Mouse (Mus musculus) hindlimb bud, embryonic 11.5 days (tissue): ENCODE results near the gene Shisa4.
"Not testable (repeated sequence)": the region's sequence is repeated elsewhere in the genome, so short reads cannot be mapped to it uniquely, and the experiment has no call there.

Experiments
- DNase-seq: peaks from one replicate; pipeline ENCODE4 v3.0.0-alpha.2; 2012; ENCODE audit warnings: low read depth, low spot score; ENCODE audit errors: extremely low spot score

The Shisa4 gene

DNA sequence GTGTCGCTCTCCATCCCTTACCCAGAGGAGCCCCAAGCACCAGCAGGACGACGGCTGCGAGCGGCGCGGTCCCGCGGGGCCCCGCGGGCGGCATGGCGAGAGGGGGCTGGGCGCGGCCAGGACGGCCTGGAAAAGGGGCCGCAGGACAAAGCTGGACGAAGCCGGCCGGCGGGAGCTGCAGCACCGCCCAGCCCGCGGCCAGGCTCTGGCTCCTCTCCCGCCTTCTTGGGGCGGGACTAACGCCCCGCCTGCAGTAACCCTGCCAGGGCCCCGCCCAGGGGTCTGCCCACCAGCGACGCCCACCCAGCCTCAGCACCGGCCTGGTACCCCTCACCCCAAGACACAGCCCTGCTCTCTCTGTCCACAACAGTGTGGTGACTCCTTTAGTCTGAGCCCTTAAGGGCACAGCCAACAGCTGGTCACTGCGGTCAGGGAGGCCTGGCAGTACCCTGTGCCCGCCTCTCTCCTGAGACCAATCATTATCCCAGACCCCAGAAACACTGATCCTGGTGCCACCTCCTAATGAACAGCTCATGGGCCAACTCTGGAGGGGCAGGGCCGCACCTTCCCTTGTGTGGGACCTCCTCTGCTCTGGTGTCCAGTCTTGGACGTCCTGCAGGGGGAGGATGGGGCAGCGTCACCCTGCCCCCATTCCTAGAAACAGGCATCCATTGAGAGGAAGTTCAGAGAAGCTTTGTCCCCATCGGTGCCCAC, at the start of gene Shisa4:
Shisa4 (minus strand) TSS at position 370 of the 714 bp plus-strand sequence.
- no peak for DNase-seq

- DNase-seq: no peak
Measured at GRCm38 (mm10) chr1:135422772-135423171, 47.7 kb upstream of the Shisa4 start.

DNA sequence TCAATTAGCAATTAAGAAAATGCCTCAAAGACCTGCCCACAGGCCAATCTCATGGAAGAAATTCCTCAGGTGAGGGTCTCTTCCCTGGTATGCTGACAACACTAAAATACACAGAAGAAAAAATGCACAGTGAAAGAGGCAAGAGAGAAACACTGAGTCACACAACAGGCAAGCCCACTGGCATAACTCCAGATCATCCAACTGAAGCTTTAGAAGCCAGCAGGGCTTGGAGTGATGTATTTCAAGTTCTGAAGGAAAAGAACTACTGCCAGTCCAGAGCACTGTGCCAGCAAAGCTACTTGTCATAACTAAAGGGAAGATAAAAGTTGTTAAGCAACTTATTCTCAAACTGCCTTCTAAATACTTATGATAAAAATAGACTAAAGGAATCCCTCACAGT, 39.0 kb upstream of the Shisa4 start:
- no peak for DNase-seq

- DNase-seq: no peak
Measured at GRCm38 (mm10) chr1:135412130-135412529, 37.1 kb upstream of the Shisa4 start.

DNA sequence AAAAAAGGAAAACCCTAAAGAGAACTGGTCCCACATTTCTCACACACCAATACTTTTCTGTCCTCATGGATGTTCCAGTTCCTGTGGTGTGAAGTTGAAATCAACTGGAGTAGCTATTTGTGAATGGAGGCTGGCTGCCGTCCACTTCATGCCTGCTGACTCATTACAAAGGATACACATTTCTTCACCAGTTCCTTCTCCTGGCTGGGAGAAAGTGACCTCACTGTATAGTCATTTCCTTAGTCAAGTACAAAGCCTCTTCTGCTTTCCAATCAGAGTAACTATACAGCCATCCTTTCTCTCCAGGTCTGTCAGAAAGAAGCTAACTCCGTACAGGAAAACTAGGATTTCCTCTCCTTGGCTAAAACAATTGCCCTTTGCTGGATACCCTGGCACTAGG, 35.9 kb upstream of the Shisa4 start:
- DNase-seq: no peak

DNA sequence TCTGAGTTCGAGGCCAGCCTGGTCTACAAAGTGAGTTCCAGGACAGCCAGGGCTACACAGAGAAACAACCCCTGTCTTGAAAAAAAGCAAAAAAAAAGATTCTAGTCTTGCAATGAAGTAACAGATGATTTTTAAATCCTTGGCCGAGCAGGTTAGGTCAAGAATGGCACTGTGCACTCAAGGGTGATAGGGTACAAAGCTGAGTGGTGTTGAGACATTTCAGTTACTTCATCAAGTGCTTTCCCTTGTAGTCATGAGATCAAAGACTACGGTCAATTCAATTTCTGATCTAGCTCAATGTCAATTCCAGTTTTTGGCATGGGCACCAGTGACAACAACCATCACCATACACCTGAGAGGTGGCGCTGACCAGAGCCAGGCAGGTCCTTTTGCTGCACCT, 33.9 kb upstream of the Shisa4 start:
- DNase-seq: no peak

DNA sequence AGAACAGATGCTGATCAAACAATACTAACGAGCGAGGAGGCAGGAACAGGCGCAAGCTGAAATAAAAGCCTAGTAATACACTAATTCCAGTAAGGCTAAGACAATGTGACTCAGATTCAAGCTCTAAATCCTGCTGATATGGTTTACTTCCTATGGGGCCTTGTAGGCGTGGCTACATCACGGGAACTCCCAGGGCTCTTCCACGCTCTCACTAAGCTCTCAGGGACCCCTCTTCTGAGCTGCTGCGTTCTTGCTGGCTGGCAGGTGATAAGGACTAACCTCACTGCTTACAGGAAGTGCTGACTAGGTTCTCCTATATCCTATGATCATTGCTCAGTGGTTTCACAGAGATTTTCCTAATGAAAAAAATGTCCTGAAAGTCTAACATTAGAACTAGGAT, 30.3 kb upstream of the Shisa4 start:
- no peak for DNase-seq

DNA sequence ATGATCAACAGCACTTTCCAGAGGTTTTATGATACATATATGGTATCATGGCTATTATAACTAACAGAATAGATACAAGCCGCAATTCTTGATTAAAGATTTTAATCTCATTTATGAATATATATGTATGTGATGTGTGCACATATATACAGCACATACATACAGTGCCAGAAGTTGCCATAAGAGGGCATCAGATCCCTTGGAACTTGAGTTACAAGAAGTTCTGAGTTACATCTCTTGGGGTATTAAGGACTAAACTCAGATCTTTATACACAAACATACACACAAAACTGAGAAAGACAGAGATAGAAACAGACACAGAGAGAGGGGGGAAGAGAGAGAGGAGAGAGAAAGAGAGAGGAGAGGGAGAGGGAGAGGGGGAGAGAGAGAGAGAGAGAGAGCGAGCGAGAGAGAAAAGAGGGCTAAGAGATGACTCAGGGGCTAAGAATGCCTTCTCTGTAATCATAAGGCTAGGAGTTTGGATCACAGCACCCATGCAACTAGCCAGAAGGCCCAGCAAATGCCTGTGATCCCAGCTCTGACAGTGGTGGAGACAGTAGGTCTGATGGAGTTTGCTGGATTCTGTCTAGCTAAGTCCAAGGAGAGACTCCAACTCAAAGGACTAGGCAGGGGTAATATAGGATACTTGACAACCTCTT, 26.5 kb upstream of the Shisa4 start:
- DNase-seq: no peak

DNA sequence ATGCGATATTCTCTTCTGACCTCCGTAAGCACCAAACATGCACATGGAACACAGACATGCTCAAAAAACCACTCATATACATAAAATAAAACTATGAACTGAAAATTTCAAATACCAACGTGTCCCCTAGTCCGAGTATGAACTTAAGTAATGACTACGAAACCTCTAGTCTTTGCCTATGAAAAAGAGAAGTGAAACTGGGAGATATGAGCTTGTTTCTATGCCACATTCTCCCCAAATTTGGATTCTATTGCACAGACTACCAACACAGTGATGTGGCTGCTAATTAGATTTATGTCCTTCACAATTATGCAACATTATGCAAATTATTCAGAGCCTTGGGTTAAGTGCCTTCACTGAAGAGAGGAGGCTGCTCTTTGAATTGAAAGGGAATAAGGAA, 24.4 kb upstream of the Shisa4 start:
- no peak for DNase-seq

DNA sequence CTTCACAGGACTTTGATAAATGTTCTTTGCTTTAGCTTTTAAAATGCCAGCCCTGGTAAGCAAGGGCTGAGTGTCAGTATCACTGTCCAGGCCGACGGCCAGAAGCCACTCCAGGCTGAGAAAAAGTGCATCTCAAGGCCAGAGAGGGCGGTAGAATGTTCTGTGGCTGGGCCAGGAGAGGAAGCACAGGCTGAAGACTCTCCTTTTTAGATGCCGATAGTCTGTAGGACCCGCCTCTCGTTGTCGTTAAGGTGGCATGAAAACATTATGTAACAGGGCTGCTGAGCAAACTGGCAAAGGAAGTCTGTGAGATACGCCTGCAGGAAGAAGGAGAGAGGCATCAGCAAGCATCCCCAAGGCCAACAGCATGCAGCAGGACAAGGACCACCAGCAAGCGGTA, 10.1 kb upstream of the Shisa4 start:
- DNase-seq: no peak

DNA sequence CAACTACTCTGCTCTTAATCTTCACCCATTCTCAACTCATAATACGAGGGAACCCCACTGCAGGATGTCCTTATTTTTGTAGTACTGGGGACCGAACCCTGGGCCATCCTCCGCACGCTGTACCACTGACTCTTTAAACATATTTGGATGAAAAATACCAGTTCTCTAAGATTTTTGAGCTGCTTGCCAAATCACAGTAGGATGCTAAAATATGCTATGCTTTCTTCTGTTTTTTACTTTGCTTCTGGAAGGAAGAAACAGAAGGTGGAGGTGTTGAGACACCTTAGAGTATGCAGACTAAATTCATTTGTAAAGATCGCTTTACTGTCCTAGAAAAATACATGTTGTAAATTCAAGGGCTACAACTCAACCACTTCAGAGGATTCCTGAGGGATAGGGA, 9.1 kb upstream of the Shisa4 start:
- DNase-seq: no peak

DNA sequence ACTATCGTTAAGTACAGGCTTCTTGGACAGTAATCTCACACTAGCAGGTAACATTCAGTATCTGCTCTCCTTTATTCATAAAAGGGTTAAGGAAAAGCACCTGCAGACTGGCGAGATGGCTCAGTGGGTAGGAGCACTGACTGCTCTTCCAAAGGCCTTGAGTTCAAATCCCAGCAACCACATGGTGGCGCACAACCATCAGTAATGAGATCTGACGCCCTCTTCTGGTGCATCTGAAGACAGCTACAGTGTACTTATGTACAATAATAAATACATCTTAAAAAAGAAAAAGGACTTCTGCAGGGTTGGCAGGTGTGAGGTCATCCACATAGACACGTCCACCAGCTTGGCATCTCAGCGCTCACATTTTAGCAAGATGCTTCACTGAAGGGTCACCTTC, 6.5 kb upstream of the Shisa4 start:
- not testable (repeated sequence) for DNase-seq

DNA sequence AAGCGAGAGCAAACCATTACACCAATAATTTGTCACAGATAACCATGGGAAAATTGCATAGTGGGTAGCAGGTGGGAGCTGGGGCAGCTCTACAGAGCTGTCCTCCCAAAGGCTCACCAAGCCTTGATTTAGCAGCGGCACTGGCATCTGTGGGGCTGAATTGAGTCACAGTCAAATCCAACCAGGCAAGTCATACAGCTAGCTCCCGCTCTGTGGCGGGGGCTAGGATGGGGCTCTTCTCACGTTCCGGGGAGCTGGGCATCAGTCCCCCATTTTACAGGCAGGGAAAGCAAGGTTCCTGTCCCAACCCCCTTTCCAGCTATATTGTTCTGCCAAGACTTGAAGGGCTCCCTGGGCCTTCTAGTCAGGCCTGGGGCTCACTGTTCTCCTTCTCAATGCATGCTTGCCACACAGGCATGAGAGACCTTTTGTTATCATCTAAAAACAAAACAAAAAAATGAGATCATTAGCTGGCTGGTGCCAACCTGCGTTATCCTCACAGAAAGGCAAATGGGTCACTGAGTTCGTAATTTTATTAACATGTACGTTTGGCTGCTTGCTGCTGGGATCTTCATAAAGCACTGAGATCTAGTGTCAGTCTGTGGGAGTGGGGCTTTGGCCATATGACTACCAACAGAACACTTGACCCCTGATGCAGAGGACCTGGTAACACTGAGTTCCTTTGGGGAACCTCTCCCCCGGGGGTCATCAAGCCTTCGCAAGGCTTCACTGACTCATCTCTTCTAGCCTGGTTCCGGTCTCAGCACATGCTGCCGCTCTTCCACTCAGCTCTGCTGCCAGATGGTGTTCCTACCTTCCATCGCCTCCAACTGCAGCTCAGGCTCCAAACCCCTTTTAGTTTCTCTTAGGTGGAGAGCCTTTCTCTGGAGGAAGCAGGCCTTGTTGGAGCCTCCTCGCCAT, 5.3 kb upstream of the Shisa4 start:
- DNase-seq: no peak

DNA sequence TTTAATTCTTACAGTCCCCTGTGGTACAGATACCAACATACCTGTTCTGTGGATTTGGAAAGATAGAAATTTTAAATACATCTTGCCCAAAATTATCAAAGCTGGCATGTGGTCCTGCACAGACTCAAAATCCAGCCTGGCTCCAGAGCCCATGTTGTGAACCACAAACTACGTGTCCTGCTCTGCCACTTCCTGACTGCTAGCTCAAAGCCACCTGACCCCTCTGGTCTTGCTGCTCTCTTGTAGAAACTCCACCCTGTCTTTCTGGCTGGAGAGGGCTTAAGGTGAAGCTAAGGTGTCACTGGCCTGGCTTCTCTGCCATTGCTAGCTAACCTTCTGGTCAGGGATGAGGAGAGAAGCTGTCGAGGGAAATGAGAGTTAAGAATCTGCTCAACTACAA, 4.0 kb upstream of the Shisa4 start:
- no peak for DNase-seq

GRCm38 (mm10) chr1:135378576-135378975, 3.5 kb upstream of the Shisa4 start:
- DNase-seq: no peak

GRCm38 (mm10) chr1:135374175-135374867, 716 bp downstream of the Shisa4 start:
- DNase-seq: no peak

GRCm38 (mm10) chr1:135373171-135373677, 1.8 kb downstream of the Shisa4 start:
- no peak for DNase-seq

- DNase-seq: no peak
Measured at GRCm38 (mm10) chr1:135369415-135369814, 5.6 kb downstream of the Shisa4 start.

DNA sequence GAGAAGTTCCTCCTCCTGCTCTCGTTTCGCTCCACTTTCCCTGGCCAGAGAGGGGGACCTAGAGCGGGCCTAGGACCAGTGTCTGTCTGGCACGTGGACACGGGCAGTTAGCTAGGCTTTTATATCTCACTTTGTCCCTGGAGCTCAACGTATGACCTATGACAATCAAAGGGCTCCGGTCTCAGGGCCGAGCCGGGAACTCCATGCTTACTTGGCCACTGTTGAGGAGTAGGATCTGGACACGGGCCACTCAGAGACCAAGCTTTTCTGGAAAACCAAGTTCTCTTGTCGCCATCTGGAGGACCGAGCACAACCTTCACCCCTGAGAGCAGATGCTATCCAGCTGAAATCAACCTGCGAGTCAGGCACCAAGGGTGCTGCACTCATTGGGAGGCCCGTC, 6.1 kb downstream of the Shisa4 start:
- no peak for DNase-seq

GRCm38 (mm10) chr1:135368245-135368644, 6.8 kb downstream of the Shisa4 start:
- peak; percentile 91 for DNase-seq

GRCm38 (mm10) chr1:135367595-135367994, 7.4 kb downstream of the Shisa4 start:
- no peak for DNase-seq
